Mouse (Mus musculus): Measurements from ENCODE around the gene Ccdc92b.

Gene Ccdc92b

GRCm38 (mm10) chr11:74610068-74610467 lies 9.3 kb upstream of the Ccdc92b start:
- in situ Hi-C loops (cut with MboI; ENCODE audit: low pct_unique_long_range_greater_than_20kb in 1 of 2, low sequenced_read_pairs in 2 of 2, unreplicated experiment in 1 of 2), result no loop called here

GRCm38 (mm10) chr11:74610545-74611176 lies 8.7 kb upstream of the Ccdc92b start, which contains the start of gene Rap1gap2:
TSS of gene Rap1gap2 (minus strand) at chr11:74610915.
- in situ Hi-C loops (cut with MboI; ENCODE audit: low pct_unique_long_range_greater_than_20kb in 1 of 2, low sequenced_read_pairs in 2 of 2, unreplicated experiment in 1 of 2), result no loop called here

GRCm38 (mm10) chr11:74611437-74611836 lies 8.0 kb upstream of the Ccdc92b start:
- in situ Hi-C loops (cut with MboI; ENCODE audit: low pct_unique_long_range_greater_than_20kb in 1 of 2, low sequenced_read_pairs in 2 of 2, unreplicated experiment in 1 of 2), result no loop called here

- in situ Hi-C loops (cut with MboI; ENCODE audit: low pct_unique_long_range_greater_than_20kb in 1 of 2, low sequenced_read_pairs in 2 of 2, unreplicated experiment in 1 of 2), result no loop called here
These were observed 6.0 kb upstream of the Ccdc92b start for GRCm38 (mm10) chr11:74613428-74613827.

- in situ Hi-C loops (cut with MboI; ENCODE audit: low pct_unique_long_range_greater_than_20kb in 1 of 2, low sequenced_read_pairs in 2 of 2, unreplicated experiment in 1 of 2), result no loop called here
These were observed 3.8 kb upstream of the Ccdc92b start for GRCm38 (mm10) chr11:74615571-74615970.

- in situ Hi-C loops (cut with MboI; ENCODE audit: low pct_unique_long_range_greater_than_20kb in 1 of 2, low sequenced_read_pairs in 2 of 2, unreplicated experiment in 1 of 2), result no loop called here
These were observed 523 bp downstream of the Ccdc92b start for GRCm38 (mm10) chr11:74619956-74620300.

GRCm38 (mm10) chr11:74621974-74622669 lies 2.7 kb downstream of the Ccdc92b start:
- in situ Hi-C loops (cut with MboI; ENCODE audit: low pct_unique_long_range_greater_than_20kb in 1 of 2, low sequenced_read_pairs in 2 of 2, unreplicated experiment in 1 of 2), result no loop called here

- in situ Hi-C loops (cut with MboI; ENCODE audit: low pct_unique_long_range_greater_than_20kb in 1 of 2, low sequenced_read_pairs in 2 of 2, unreplicated experiment in 1 of 2), result no loop called here
These were observed 4.3 kb downstream of the Ccdc92b start for GRCm38 (mm10) chr11:74623693-74624092.

GRCm38 (mm10) chr11:74625333-74625732 lies 5.9 kb downstream of the Ccdc92b start:
- in situ Hi-C loops (cut with MboI; ENCODE audit: low pct_unique_long_range_greater_than_20kb in 1 of 2, low sequenced_read_pairs in 2 of 2, unreplicated experiment in 1 of 2), result no loop called here

- in situ Hi-C loops (cut with MboI; ENCODE audit: low pct_unique_long_range_greater_than_20kb in 1 of 2, low sequenced_read_pairs in 2 of 2, unreplicated experiment in 1 of 2), result no loop called here
These were observed 8.1 kb downstream of the Ccdc92b start for GRCm38 (mm10) chr11:74627481-74627880.

GRCm38 (mm10) chr11:74631880-74632789 lies 12.7 kb downstream of the Ccdc92b start:
- in situ Hi-C loops (cut with MboI; ENCODE audit: low pct_unique_long_range_greater_than_20kb in 1 of 2, low sequenced_read_pairs in 2 of 2, unreplicated experiment in 1 of 2), result no loop called here

- in situ Hi-C loops (cut with MboI; ENCODE audit: low pct_unique_long_range_greater_than_20kb in 1 of 2, low sequenced_read_pairs in 2 of 2, unreplicated experiment in 1 of 2), result no loop called here
These were observed 15.3 kb downstream of the Ccdc92b start for GRCm38 (mm10) chr11:74634490-74635275.

GRCm38 (mm10) chr11:74637486-74637885 lies 18.1 kb downstream of the Ccdc92b start:
- in situ Hi-C loops (cut with MboI; ENCODE audit: low pct_unique_long_range_greater_than_20kb in 1 of 2, low sequenced_read_pairs in 2 of 2, unreplicated experiment in 1 of 2), result no loop called here

- in situ Hi-C loops (cut with MboI; ENCODE audit: low pct_unique_long_range_greater_than_20kb in 1 of 2, low sequenced_read_pairs in 2 of 2, unreplicated experiment in 1 of 2), result no loop called here
These were observed 18.8 kb downstream of the Ccdc92b start for GRCm38 (mm10) chr11:74637971-74638790.

GRCm38 (mm10) chr11:74638791-74639411 lies 19.5 kb downstream of the Ccdc92b start:
- in situ Hi-C loops (cut with MboI; ENCODE audit: low pct_unique_long_range_greater_than_20kb in 1 of 2, low sequenced_read_pairs in 2 of 2, unreplicated experiment in 1 of 2), result no loop called here

- in situ Hi-C loops (cut with MboI; ENCODE audit: low pct_unique_long_range_greater_than_20kb in 1 of 2, low sequenced_read_pairs in 2 of 2, unreplicated experiment in 1 of 2), result no loop called here
These were observed 20.2 kb downstream of the Ccdc92b start for GRCm38 (mm10) chr11:74639628-74640027.

GRCm38 (mm10) chr11:74647966-74648365 lies 28.6 kb downstream of the Ccdc92b start:
- in situ Hi-C loops (cut with MboI; ENCODE audit: low pct_unique_long_range_greater_than_20kb in 1 of 2, low sequenced_read_pairs in 2 of 2, unreplicated experiment in 1 of 2), result no loop called here
